Mouse (Mus musculus): ENCODE results near the gene Zic1.

DNA sequence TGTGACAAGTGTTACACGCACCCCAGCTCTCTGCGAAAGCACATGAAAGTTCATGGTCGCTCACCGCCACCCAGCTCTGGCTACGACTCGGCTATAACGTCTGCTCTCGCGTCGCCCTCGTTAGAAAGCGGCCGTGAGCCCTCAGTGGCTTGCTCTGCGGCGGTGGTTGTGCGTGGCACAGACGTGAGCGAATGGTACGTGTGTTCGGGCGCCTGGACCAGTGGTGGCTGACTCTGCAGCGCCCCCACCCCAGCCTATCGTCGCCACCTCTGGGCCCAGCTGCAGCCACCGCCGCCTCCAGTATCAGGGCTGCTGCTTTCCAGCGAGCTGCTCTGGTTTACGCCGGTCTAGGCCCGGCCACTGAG, 18.5 kb upstream of the Zic1 start:
- no peak for TF ChIP-seq CTCF (IDR thresholded peaks at IDR 0.05; ENCODE audit: extremely low read depth, insufficient read depth, insufficient read length, insufficient replicate concordance)
- TF ChIP-seq POLR2A (IDR thresholded peaks at IDR 0.05; ENCODE audit: low read depth, low read length) = no peak

Measured in spleen, adult 2 months (tissue).